Mouse (Mus musculus): Measurements from ENCODE around the gene Prkce.

GRCm38 (mm10) chr17:86685263-86685662 is 517.7 kb downstream of the Prkce start:
- TF ChIP-seq CTCF (IDR thresholded peaks at IDR 0.05; ENCODE audit: borderline replicate concordance, insufficient read depth, low read length) (no peak), POLR2A (IDR thresholded peaks at IDR 0.05; ENCODE audit: low read depth, low read length) (no peak)
